ENCODE assay signal across 8 mouse cellular contexts in genomic region chr5:125475030-125475429, GRCm38 (mm10). TPM values are rescaled to one million over a fixed set of nuclear protein-coding genes. Genes with fewer than 3 reads are reported as not detected.
A peak's percentile ranks its signal among the peaks of the same experiment; 100 is the strongest.
DNase-seq lines count a peak whose midpoint lies in the region; ATAC-seq and TF ChIP-seq lines count a peak whose summit lies in the region.

No protein-coding gene starts in this region.

- peaks cover 5% of the 10 kb centered on the region; the same call in 1 of the 2 replicates for H3K4me1 ChIP-seq in heart, postnatal 0 days (ENCODE audit: control insufficient read depth, insufficient read depth)
- H3K4me1 ChIP-seq in hindbrain, postnatal 0 days (ENCODE audit: insufficient read depth, low read length), result peaks cover 16% of the 10 kb centered on the region
- peaks cover 33% of the 10 kb centered on the region for H3K4me1 ChIP-seq in midbrain, embryonic 15.5 days

- no peak for TF ChIP-seq CTCF in heart, postnatal 0 days (IDR thresholded peaks at IDR 0.05; ENCODE audit: low read depth)
- no peak for TF ChIP-seq CTCF in hindbrain, postnatal 0 days (IDR thresholded peaks at IDR 0.05; ENCODE audit: low read depth)

- peak overlapping the region; percentile 87 for H3K4me2 ChIP-seq in heart, postnatal 0 days (ENCODE audit: low read depth, low read length)
- H3K4me2 ChIP-seq in hindbrain, postnatal 0 days (ENCODE audit: low read depth, low read length), result peak overlapping the region; percentile 92
- peak overlapping the region; percentile 78 for H3K4me2 ChIP-seq in midbrain, embryonic 15.5 days

- no peaks in the 10 kb centered on the region for H3K9me3 ChIP-seq in heart, postnatal 0 days (replicated peaks; ENCODE audit: control insufficient read depth, low read length)
- no peaks in the 10 kb centered on the region for H3K9me3 ChIP-seq in hindbrain, postnatal 0 days (ENCODE audit: low read length)
- H3K9me3 ChIP-seq in midbrain, embryonic 15.5 days, result no peaks in the 10 kb centered on the region

- peak overlapping the region; percentile 62 for H3K4me3 ChIP-seq in heart, postnatal 0 days (ENCODE audit: low read depth, low read length)
- peak overlapping the region; percentile 74 for H3K4me3 ChIP-seq in hindbrain, postnatal 0 days (ENCODE audit: low read length)
- peak overlapping the region; percentile 83 for H3K4me3 ChIP-seq in midbrain, embryonic 15.5 days

- ATAC-seq in heart, postnatal 0 days (ENCODE audit: insufficient read depth, low read depth), result no peak
- ATAC-seq in hindbrain, postnatal 0 days, result no peak
- no peak for ATAC-seq in midbrain, embryonic 15.5 days (replicated peaks)

- no peaks in the 10 kb centered on the region for H3K36me3 ChIP-seq in heart, postnatal 0 days (replicated peaks; ENCODE audit: control insufficient read depth, insufficient read depth, low read length)
- no peaks in the 10 kb centered on the region for H3K36me3 ChIP-seq in hindbrain, postnatal 0 days (ENCODE audit: insufficient read depth, low read length)
- no peaks in the 10 kb centered on the region for H3K36me3 ChIP-seq in midbrain, embryonic 15.5 days (replicated peaks)

- no peak for DNase-seq in heart, postnatal 0 days (ENCODE audit: low spot score)
- DNase-seq in heart, adult 11 months, result no peak
- peak; percentile 24 for DNase-seq in c-Kit-positive CD71-positive TER-119-positive erythroid progenitor cells, embryonic 14.5 days (ENCODE audit: low spot score)
- DNase-seq in hindbrain, postnatal 0 days (ENCODE audit: low spot score), result no peak
- no peak for DNase-seq in adrenal gland, postnatal 14 days
- DNase-seq in gastrocnemius, postnatal 10 days, result no peak
- DNase-seq in left cerebral cortex, adult 9 months (ENCODE audit: low spot score in 2 of 2), result no peak

- H3K27ac ChIP-seq in heart, postnatal 0 days (ENCODE audit: low read depth), result no peak overlapping the region
- H3K27ac ChIP-seq in hindbrain, postnatal 0 days, result no peak overlapping the region
- H3K27ac ChIP-seq in midbrain, embryonic 15.5 days, result peak overlapping the region; percentile 86

- no peak overlapping the region; the same call in 1 of the 2 replicates for H3K9ac ChIP-seq in heart, postnatal 0 days (replicated peaks; ENCODE audit: low read depth, low read length)
- H3K9ac ChIP-seq in hindbrain, postnatal 0 days (replicated peaks; ENCODE audit: low read length), result peak overlapping the region; percentile 80; the same call in 1 of the 2 replicates
- H3K9ac ChIP-seq in midbrain, embryonic 15.5 days, result peak overlapping the region; percentile 6; the same call in 1 of the 2 replicates

- WGBS in heart, postnatal 0 days, result 57% methylated on average over 12 of the region's 12 CpGs
- 62% methylated on average over 12 of the region's 12 CpGs for WGBS in hindbrain, postnatal 0 days
- WGBS in midbrain, embryonic 15.5 days, result 60% methylated on average over 12 of the region's 12 CpGs

- H3K27me3 ChIP-seq in heart, postnatal 0 days (ENCODE audit: control insufficient read depth, insufficient read depth, low read length), result no peaks in the 10 kb centered on the region
- no peaks in the 10 kb centered on the region for H3K27me3 ChIP-seq in hindbrain, postnatal 0 days (ENCODE audit: insufficient read depth, low read length)
- H3K27me3 ChIP-seq in midbrain, embryonic 15.5 days (replicated peaks), result no peaks in the 10 kb centered on the region

- no peak for TF ChIP-seq EP300 in heart, postnatal 0 days (IDR thresholded peaks at IDR 0.05; ENCODE audit: low read depth)

RNA-seq across cellular contexts. Expression of gene Aacs, which starts 0.6 kb away (rescaled TPM):
- 6.7 and 13.9 TPM in 2 replicates for total RNA-seq in heart, postnatal 0 days (2014; rRNA removed; ENCODE audit: low replicate concordance)
- polyA plus RNA-seq in heart, postnatal 0 days (2015; fragmentation: Nextera tagmentation; extraction: Ambion mirVana), result 4.8 and 5.4 TPM in 2 replicates
- 124 and 125 TPM in 2 replicates for total RNA-seq in hindbrain, postnatal 0 days (2014; rRNA removed)
- polyA plus RNA-seq in hindbrain, postnatal 0 days (2015; fragmentation: Nextera tagmentation; extraction: Ambion mirVana), result 77.3 and 77.6 TPM in 2 replicates
- polyA plus RNA-seq in midbrain, embryonic 15.5 days (2015; fragmentation: Nextera tagmentation; extraction: Ambion mirVana), result 95.9 and 96.0 TPM in 2 replicates
- 25.4 and 27.3 TPM in 2 replicates for total RNA-seq in adrenal gland, postnatal 14 days (2021)
- 1 to 10 TPM; 5.1 to 6.6 TPM for total RNA-seq in gastrocnemius, postnatal 10 days (2021)

RNA-seq across cellular contexts. Expression of gene Bri3bp, which starts 33.7 kb away (rescaled TPM):
- 27.8 and 41.5 TPM in 2 replicates for total RNA-seq in heart, postnatal 0 days (2014; rRNA removed; ENCODE audit: low replicate concordance)
- polyA plus RNA-seq in heart, postnatal 0 days (2015; fragmentation: Nextera tagmentation; extraction: Ambion mirVana), result 59.2 and 65.8 TPM in 2 replicates
- total RNA-seq in hindbrain, postnatal 0 days (2014; rRNA removed), result 89.3 and 91.2 TPM in 2 replicates
- polyA plus RNA-seq in hindbrain, postnatal 0 days (2015; fragmentation: Nextera tagmentation; extraction: Ambion mirVana), result 41.7 and 44.2 TPM in 2 replicates
- polyA plus RNA-seq in midbrain, embryonic 15.5 days (2015; fragmentation: Nextera tagmentation; extraction: Ambion mirVana), result 36.4 and 37.9 TPM in 2 replicates
- 24.0 and 27.9 TPM in 2 replicates for total RNA-seq in adrenal gland, postnatal 14 days (2021)
- total RNA-seq in gastrocnemius, postnatal 10 days (2021), result 1 to 10 TPM; 7.6 to 8.0 TPM

RNA-seq across cellular contexts. Expression of gene Dhx37, which starts 41.1 kb away (rescaled TPM):
- total RNA-seq in heart, postnatal 0 days (2014; rRNA removed; ENCODE audit: low replicate concordance), result 5.9 and 16.2 TPM in 2 replicates
- polyA plus RNA-seq in heart, postnatal 0 days (2015; fragmentation: Nextera tagmentation; extraction: Ambion mirVana), result 5.5 and 6.8 TPM in 2 replicates
- total RNA-seq in hindbrain, postnatal 0 days (2014; rRNA removed), result 15.8 and 27.5 TPM in 2 replicates
- 8.0 and 9.8 TPM in 2 replicates for polyA plus RNA-seq in hindbrain, postnatal 0 days (2015; fragmentation: Nextera tagmentation; extraction: Ambion mirVana)
- polyA plus RNA-seq in midbrain, embryonic 15.5 days (2015; fragmentation: Nextera tagmentation; extraction: Ambion mirVana), result 14.2 and 14.8 TPM in 2 replicates
- 14.6 and 15.7 TPM in 2 replicates for total RNA-seq in adrenal gland, postnatal 14 days (2021)
- total RNA-seq in gastrocnemius, postnatal 10 days (2021), result 1 to 10 TPM; 3.7 to 4.6 TPM

RNA-seq across cellular contexts. Expression of gene Tmem132b, which starts 56.5 kb away (rescaled TPM):
- 0.04 TPM in 2 replicates for total RNA-seq in heart, postnatal 0 days (2014; rRNA removed; ENCODE audit: low replicate concordance)
- polyA plus RNA-seq in heart, postnatal 0 days (2015; fragmentation: Nextera tagmentation; extraction: Ambion mirVana), result not detected in 2 replicates
- 45.9 and 46.6 TPM in 2 replicates for total RNA-seq in hindbrain, postnatal 0 days (2014; rRNA removed)
- 6.1 and 6.9 TPM in 2 replicates for polyA plus RNA-seq in hindbrain, postnatal 0 days (2015; fragmentation: Nextera tagmentation; extraction: Ambion mirVana)
- 6.8 and 8.1 TPM in 2 replicates for polyA plus RNA-seq in midbrain, embryonic 15.5 days (2015; fragmentation: Nextera tagmentation; extraction: Ambion mirVana)
- 0.74 and 1.4 TPM in 2 replicates for total RNA-seq in adrenal gland, postnatal 14 days (2021)
- total RNA-seq in gastrocnemius, postnatal 10 days (2021), result under 1 TPM; 0.21 to 0.56 TPM
